Mouse (Mus musculus) cerebellum, adult 2 months (tissue): ENCODE measurements at regions not wholly inside any gene's neighbourhood (a gene's known extent, or its start where the extent isn't known, plus 50 kb on each side); places are given as distances from the start of the nearest gene placed in this dataset.

Experiments used
- DNase-seq, 2 experiments: peaks; one replicate each; pipeline ENCODE4 v3.0.0; 2021
- H3K27ac ChIP-seq: fragments of 200-500 bp; 2 replicates; pipeline ENCODE4 v1.5.1; 2012; ENCODE audit warnings: low read length, control low read depth, inconsistent platforms; ENCODE audit not compliant: insufficient read depth
- H3K27me3 ChIP-seq: fragments of 200-500 bp; 2 replicates; pipeline ENCODE4 v1.6.1; 2012; ENCODE audit warnings: inconsistent platforms, mild to moderate bottlenecking, low read length, moderate library complexity; ENCODE audit not compliant: control insufficient read depth, insufficient read depth
- H3K4me1 ChIP-seq: fragments of 200-500 bp; 2 replicates; pipeline ENCODE4 v1.6.1; 2011; ENCODE audit warnings: low read length; ENCODE audit not compliant: control insufficient read depth, insufficient read depth
- H3K4me3 ChIP-seq: fragments of 200-500 bp; replicated peaks from 2 replicates; pipeline ENCODE3; 2011; ENCODE audit warnings: mild to moderate bottlenecking, low read depth, low read length, control low read depth; ENCODE audit not compliant: insufficient read depth
- CTCF ChIP-seq: fragments of 200-500 bp; IDR thresholded peaks from 2 replicates; pipeline ENCODE4 v1.5.1; 2011; ENCODE audit warnings: low read depth, mild to moderate bottlenecking, control low read depth, low read length, moderate library complexity, borderline replicate concordance; ENCODE audit not compliant: insufficient read depth
- POLR2A ChIP-seq: fragments of 200-500 bp; IDR thresholded peaks from 2 replicates; pipeline ENCODE4 v1.6.1; 2011; ENCODE audit warnings: low read length, control low read depth, borderline replicate concordance; ENCODE audit not compliant: insufficient read depth
- WGBS: fragments of 180-500 bp; shearing (Covaris S2); methylation state at CpG from one replicate; pipeline ENCODE4 v1.1.7; 2018; 5-methylcytosine and 5-hydroxymethylcytosine counted together

DNA sequence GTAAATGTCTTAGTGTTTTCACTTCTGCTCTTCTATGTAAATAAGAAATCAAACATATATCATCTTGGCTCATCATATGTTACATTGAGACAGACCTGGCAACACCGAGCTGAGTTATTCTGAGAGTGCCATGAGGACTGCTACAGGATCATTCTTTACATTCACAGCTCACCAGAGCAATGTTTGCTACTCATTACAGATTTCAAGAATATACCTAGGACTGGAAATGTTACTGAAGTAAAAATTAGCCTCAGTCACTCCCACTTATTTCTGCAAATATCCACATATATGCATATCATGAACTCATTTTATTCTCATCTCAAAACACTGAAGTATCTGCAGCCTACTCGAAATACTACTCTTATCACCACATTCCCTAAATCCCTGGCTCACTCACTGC, 307.6 kb upstream of the Tmprss15 start:
- WGBS, result 92% methylated on average over 2 of the region's 2 CpGs
- Histone ChIP-seq H3K27me3 (no peaks in the 10 kb centered on the region), H3K4me3 (no peak overlapping the region), H3K27ac (no peak overlapping the region), H3K4me1 (no peaks in the 10 kb centered on the region)
- DNase-seq, result no peak
- no peak for TF ChIP-seq POLR2A
- no peak for TF ChIP-seq CTCF

DNA sequence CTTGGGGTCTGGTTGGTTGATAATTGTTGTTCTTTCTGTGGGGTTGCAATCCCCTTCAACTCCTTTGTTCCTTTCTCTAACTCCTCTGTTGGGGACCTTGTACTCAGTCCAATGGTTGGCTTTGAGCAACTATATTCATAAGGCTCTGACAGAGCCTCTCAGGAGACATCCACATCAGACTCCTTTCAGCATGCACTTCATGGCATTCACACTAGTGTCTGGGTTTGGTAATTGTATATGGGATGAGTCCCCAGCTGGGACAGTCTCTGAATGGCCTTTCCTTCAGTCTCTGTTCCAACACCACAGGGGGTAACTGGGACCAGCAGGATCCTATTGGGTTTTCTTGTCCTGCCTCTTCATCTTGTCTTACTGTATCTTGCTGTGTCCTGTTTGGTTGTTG, 303.5 kb upstream of the Tmprss15 start:
- Histone ChIP-seq H3K27me3 (no peaks in the 10 kb centered on the region), H3K4me3 (no peak overlapping the region)
- TF ChIP-seq POLR2A (no peak), CTCF (no peak)

GRCm38 (mm10) chr16:79386421-79386820, 295.5 kb upstream of the Tmprss15 start:
- no peaks in the 10 kb centered on the region for H3K4me1 ChIP-seq
- no peak overlapping the region for H3K4me3 ChIP-seq
- WGBS, result 79% methylated on average over 3 of the region's 3 CpGs
- TF ChIP-seq CTCF, result no peak
- TF ChIP-seq POLR2A, result no peak
- DNase-seq, result no peak
- no peaks in the 10 kb centered on the region for H3K27me3 ChIP-seq
- no peak overlapping the region for H3K27ac ChIP-seq

More for the DNA sequence above, 303.5 kb upstream of the Tmprss15 start:
- no peak overlapping the region for H3K27ac ChIP-seq
- DNase-seq, result no peak
- H3K4me1 ChIP-seq, result no peaks in the 10 kb centered on the region

GRCm38 (mm10) chr16:79350127-79350526, 259.2 kb upstream of the Tmprss15 start:
- no peaks in the 10 kb centered on the region for H3K4me1 ChIP-seq
- no peak overlapping the region for H3K4me3 ChIP-seq
- H3K27me3 ChIP-seq, result no peaks in the 10 kb centered on the region
- H3K27ac ChIP-seq, result no peak overlapping the region
- TF ChIP-seq POLR2A, result no peak
- no peak for TF ChIP-seq CTCF
- no peak for DNase-seq

DNA sequence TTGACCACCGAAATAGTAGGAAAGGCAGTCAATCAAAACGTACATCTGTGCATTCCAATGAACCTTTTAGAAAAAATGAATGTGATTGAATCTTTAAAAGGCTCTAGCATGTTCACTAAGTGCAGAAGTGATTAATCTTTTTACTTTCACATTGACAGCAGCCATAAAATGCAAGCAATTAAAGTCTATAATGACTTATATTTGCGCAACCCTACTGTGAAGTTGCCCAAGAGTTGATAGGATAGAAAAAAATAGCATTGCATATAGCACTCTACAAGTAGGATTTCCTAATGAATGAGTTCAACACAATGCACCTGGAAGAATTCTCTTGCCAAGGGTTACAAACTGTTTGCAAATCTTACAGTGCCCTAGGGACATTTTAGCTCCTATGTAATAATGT, 251.6 kb upstream of the Tmprss15 start:
- H3K27me3 ChIP-seq, result no peaks in the 10 kb centered on the region
- no peaks in the 10 kb centered on the region for H3K4me1 ChIP-seq
- TF ChIP-seq CTCF (no peak), POLR2A (no peak)
- DNase-seq, result no peak
- no peak overlapping the region for H3K27ac ChIP-seq
- whole genome bisulfite sequencing, result 84% methylated on average over 3 of the region's 3 CpGs
- H3K4me3 ChIP-seq, result no peak overlapping the region

- peak; percentile 37 to 78 for DNase-seq
- H3K27me3 ChIP-seq, result no peaks in the 10 kb centered on the region
- H3K27ac ChIP-seq, result no peak overlapping the region
- H3K4me1 ChIP-seq, result peaks cover 6% of the 10 kb centered on the region
- TF ChIP-seq POLR2A, result no peak
- no peak for TF ChIP-seq CTCF
- no peak overlapping the region for H3K4me3 ChIP-seq
- 21% methylated on average over 2 of the region's 2 CpGs for WGBS
Observed at GRCm38 (mm10) chr16:79336416-79336815, 245.5 kb upstream of the Tmprss15 start.

GRCm38 (mm10) chr16:79336016-79336415, 245.1 kb upstream of the Tmprss15 start:
- H3K4me1 ChIP-seq, result peaks cover 6% of the 10 kb centered on the region
- H3K27ac ChIP-seq, result no peak overlapping the region
- no peak overlapping the region for H3K4me3 ChIP-seq
- no peaks in the 10 kb centered on the region for H3K27me3 ChIP-seq
- TF ChIP-seq POLR2A (no peak), CTCF (no peak)
- DNase-seq, result peak in 1 of 2 experiments; percentile 6

DNA sequence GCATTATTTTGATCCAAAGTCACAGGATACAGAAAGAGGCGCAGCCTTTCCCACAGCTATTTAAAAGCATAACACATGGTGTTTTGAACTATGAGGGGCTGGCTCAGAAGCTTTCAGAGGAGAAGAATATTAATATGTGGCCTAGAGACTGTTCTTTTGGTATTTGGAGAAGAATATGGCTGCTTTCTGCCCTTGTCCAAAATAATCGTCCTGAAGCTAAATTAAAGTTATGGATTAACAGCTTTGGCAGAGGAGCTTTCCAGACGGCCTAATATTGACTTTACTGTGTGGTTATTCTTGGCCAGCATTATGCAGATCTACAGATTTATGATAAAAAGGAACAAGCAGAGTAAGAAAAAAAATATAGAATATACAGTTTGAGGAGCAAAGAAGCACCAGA, 222.4 kb upstream of the Tmprss15 start:
- no peaks in the 10 kb centered on the region for H3K27me3 ChIP-seq
- H3K4me1 ChIP-seq, result no peaks in the 10 kb centered on the region
- no peak overlapping the region for H3K27ac ChIP-seq
- TF ChIP-seq POLR2A, result no peak
- no peak for TF ChIP-seq CTCF
- DNase-seq, result no peak
- 74% methylated on average over 3 of the region's 3 CpGs for WGBS
- no peak overlapping the region for H3K4me3 ChIP-seq
